Mouse (Mus musculus) layer of hippocampus, postnatal 36 days (tissue): ENCODE data around the gene Gm6465. TPM values are rescaled to one million over a fixed set of nuclear protein-coding genes. Genes with fewer than 3 reads are reported as not detected.
"Not testable (repeated sequence)": the region's sequence is repeated elsewhere in the genome, so short reads cannot be mapped to it uniquely, and the experiment has no call there.

Experiments
- DNase-seq, 2 experiments: peaks; one replicate each; pipeline ENCODE4 v3.0.0; 2022
- total RNA-seq, 2 experiments: library from RNA; stranded (reverse); gene quantifications; 2 replicates each; pipeline ENCODE4 v1.2.3; 2021

Gm6465 gene
- total RNA-seq = not detected

DNA sequence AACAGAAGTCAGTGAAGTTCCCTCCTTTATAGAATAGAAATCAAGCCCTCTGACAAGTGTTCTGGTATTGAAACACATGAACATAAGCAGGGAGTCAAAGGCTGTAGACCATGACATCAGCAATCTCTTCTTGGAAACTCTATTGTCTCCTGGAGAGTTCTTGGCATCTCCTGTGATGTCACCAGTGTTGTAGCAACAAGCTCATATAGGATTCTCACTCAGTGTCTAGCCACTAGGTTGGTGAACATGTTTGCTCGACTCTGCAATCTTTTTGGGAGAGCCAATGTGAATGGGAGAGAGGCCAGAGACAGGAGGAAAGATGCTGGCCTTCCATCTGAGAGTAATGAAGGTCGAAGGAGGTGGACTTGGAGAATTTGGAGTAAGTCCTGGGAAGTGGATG lies at the start of gene Gm6465:
TSS of gene Gm6465 (plus strand) at position 301 of the 400 bp plus-strand sequence.
- not testable (repeated sequence) for DNase-seq

DNA sequence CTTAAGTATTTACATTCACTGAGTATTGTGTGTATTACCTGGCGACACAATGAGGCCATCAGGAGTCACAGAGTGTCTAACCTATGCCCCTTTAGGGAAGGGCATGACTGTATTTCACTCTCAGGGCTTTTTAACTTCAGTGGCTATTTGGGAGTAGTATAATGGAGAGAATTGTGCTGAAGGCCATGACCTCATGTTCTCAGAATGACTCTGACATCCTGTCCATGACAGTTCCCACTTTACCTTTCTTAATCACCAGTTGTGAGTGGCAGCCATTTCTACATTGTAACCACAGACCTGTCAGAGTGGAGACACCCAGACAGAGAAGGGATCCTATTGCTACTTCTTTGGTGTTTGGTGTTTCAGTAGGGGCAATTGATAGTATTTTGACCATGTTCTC lies 485 bp downstream of the Gm6465 start:
- DNase-seq = not testable (repeated sequence)

DNA sequence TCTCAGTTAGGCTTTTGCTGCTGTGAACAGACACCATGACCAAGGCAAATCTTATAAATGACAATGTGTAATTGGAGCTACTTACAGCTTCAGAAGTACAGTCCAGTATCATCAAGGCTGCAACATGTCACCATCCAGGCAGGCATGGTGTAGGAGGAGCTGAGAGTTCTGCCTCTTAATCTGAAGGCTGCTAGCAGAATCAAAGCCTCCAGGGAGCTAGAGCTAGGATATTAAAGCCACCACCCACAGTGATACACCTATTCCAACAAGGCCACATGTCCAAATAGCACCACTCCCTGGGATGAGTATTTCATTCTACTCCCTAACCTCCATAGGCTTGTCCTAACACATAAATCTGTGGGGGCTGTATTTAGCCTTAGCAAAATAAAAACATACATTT lies 12.6 kb downstream of the Gm6465 start:
- not testable (repeated sequence) for DNase-seq

Other genes with a start within 250 kb of the Gm6465 start
- not detected for gene Gm8922, start 163.6 kb upstream of the Gm6465 start, total RNA-seq
- not detected for gene Gm8926, start 75.0 kb upstream of the Gm6465 start, total RNA-seq
- gene 4933402N22Rik, start 72.5 kb downstream of the Gm6465 start, total RNA-seq = not detected